Mouse (Mus musculus) forebrain, embryonic 13.5 days (tissue): ENCODE data around the gene Mllt11. TPM values are rescaled to one million over a fixed set of nuclear protein-coding genes. Genes with fewer than 3 reads are reported as not detected.

Experiments
- ATAC-seq: fragments of 200-750 bp; cut with Nextera tagmentation; 2 replicates; pipeline ENCODE4 v1.8.0; 2017
- H3K27ac ChIP-seq: fragments of 300-500 bp; sonication (generic); 2 replicates; pipeline ENCODE4 v1.5.1; 2015; ENCODE audit warnings: inconsistent platforms, mild to moderate bottlenecking, moderate library complexity
- H3K27me3 ChIP-seq: fragments of 300-500 bp; sonication (generic); 2 replicates; pipeline ENCODE4 v1.6.1; 2015; ENCODE audit warnings: mild to moderate bottlenecking, inconsistent platforms
- H3K36me3 ChIP-seq: fragments of 300-500 bp; sonication (generic); 2 replicates; pipeline ENCODE4 v1.6.1; 2015; ENCODE audit warnings: mild to moderate bottlenecking, inconsistent platforms; ENCODE audit not compliant: poor library complexity, severe bottlenecking
- H3K4me1 ChIP-seq: fragments of 300-500 bp; sonication (generic); 2 replicates; pipeline ENCODE4 v1.6.1; 2015; ENCODE audit warnings: inconsistent platforms
- H3K4me2 ChIP-seq: fragments of 300-500 bp; sonication (generic); 2 replicates; pipeline ENCODE4 v1.6.1; 2015; ENCODE audit warnings: inconsistent platforms, mild to moderate bottlenecking, moderate library complexity
- H3K4me3 ChIP-seq: fragments of 300-500 bp; sonication (generic); 2 replicates; pipeline ENCODE4 v1.5.1; 2015; ENCODE audit warnings: mild to moderate bottlenecking, inconsistent platforms
- H3K9ac ChIP-seq: fragments of 300-500 bp; sonication (generic); 2 replicates; pipeline ENCODE4 v1.6.1; 2015; ENCODE audit warnings: mild to moderate bottlenecking, inconsistent platforms
- H3K9me3 ChIP-seq: fragments of 300-500 bp; sonication (generic); replicated peaks from 2 replicates; pipeline ENCODE4 v1.6.1; 2016; ENCODE audit warnings: inconsistent platforms
- WGBS: fragments of 180-500 bp; shearing (Covaris S2); methylation state at CpG from one replicate; pipeline ENCODE4 v1.1.7; 2015; 5-methylcytosine and 5-hydroxymethylcytosine counted together
- polyA plus RNA-seq: library from polyadenylated mRNA; unstranded; fragments of >200 nt; fragmentation: Nextera tagmentation; extraction: Ambion mirVana; gene quantifications from 2 replicates; pipeline ENCODE4 v1.2.1, GENCODE M21; 2015

Mllt11 gene
- polyA plus RNA-seq, 1 experiment from 2014 or later = 191 TPM

DNA sequence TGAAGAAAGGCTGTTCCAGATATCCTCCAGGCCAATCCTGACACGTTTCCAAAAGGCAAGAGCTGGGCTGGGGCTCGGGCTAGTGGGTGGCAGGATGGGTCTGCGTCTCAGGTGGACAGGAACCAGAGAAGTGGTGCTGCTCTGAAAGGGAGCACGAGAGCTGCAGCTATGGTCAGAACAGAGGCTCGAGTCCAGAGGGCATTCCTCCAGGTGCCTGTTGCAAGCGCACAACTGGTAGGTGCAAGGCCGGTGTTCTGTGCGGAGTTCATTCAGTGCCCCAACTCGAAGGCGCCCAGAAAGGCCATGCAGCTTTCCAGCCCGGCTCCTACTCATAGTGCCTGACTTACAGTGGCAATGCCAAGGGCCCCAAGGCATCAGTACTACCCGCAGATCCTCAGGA lies 8.0 kb upstream of the Mllt11 start:
- Histone ChIP-seq H3K9me3 (no peaks in the 10 kb centered on the region), H3K27ac (no peak overlapping the region; the same call in 1 of the 2 replicates), H3K36me3 (peaks cover 44% of the 10 kb centered on the region), H3K4me2 (no peak overlapping the region), H3K9ac (no peak overlapping the region), H3K4me3 (no peak overlapping the region), H3K4me1 (peaks cover 3% of the 10 kb centered on the region; the same call in 1 of the 2 replicates), H3K27me3 (no peaks in the 10 kb centered on the region)
- no peak for ATAC-seq
- WGBS = 89% methylated on average over 12 of the region's 12 CpGs

DNA sequence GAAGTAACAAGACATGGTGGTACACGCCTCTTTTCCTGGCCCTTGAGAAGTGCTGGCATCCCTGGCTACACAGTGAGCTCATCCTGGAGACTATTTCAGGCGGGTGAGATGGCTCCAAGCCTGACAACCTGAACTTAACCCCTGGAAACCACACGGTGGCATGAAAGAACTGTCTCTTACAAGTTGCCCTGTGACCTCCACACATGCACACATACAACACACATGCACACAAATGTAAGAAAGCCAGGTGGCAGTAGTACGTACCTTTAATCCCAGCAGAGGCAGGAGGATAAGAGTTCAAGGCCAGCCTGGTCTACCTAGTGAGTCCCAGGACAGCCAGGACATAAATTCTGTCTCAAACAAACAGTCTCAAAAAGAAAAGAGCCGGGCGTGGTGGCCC lies 7.1 kb upstream of the Mllt11 start:
- peaks cover 51% of the 10 kb centered on the region for H3K36me3 ChIP-seq

DNA sequence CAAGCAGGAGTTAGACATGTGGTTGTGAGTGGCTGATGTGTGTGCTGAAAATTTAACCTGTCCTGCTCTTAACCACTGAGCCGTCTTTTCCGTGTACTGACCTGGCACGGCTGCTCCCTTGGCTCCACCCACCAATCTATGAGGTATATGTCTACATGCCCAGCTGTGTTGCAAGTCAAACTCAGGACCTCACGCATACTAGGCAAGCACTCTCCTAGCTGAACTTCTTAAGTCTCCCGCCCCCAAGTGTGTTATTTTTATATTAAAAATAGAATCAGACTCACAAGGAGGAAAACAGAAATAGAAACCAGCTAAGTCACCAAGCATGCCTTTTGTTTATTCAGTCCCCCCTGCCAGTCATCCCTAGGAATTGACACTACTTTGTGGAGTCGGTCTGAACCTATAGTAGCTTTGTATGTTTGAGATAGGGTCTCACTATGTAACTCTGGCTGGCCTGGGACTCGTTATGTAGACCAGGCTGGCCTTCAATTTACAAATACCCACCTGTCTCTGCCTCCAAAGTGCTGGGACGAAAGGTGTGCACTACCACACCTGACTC lies 5.6 kb upstream of the Mllt11 start:
- H3K36me3 ChIP-seq = peaks cover 65% of the 10 kb centered on the region
- H3K27me3 ChIP-seq = no peaks in the 10 kb centered on the region
- H3K9ac ChIP-seq = no peak overlapping the region
- no peak overlapping the region for H3K27ac ChIP-seq
- H3K9me3 ChIP-seq = no peaks in the 10 kb centered on the region
- no peak overlapping the region for H3K4me3 ChIP-seq
- no peak for ATAC-seq
- no peak overlapping the region for H3K4me2 ChIP-seq
- peaks cover 3% of the 10 kb centered on the region; the same call in 1 of the 2 replicates for H3K4me1 ChIP-seq
- WGBS = 92% methylated on average over 8 of the region's 8 CpGs

More for the DNA sequence above, 7.1 kb upstream of the Mllt11 start:
- Histone ChIP-seq H3K4me3 (no peak overlapping the region), H3K9me3 (no peaks in the 10 kb centered on the region), H3K27ac (no peak overlapping the region), H3K4me1 (peaks cover 3% of the 10 kb centered on the region; the same call in 1 of the 2 replicates), H3K9ac (no peak overlapping the region), H3K4me2 (no peak overlapping the region), H3K27me3 (no peaks in the 10 kb centered on the region)
- no peak for ATAC-seq
- 93% methylated on average over 6 of the region's 6 CpGs for WGBS

DNA sequence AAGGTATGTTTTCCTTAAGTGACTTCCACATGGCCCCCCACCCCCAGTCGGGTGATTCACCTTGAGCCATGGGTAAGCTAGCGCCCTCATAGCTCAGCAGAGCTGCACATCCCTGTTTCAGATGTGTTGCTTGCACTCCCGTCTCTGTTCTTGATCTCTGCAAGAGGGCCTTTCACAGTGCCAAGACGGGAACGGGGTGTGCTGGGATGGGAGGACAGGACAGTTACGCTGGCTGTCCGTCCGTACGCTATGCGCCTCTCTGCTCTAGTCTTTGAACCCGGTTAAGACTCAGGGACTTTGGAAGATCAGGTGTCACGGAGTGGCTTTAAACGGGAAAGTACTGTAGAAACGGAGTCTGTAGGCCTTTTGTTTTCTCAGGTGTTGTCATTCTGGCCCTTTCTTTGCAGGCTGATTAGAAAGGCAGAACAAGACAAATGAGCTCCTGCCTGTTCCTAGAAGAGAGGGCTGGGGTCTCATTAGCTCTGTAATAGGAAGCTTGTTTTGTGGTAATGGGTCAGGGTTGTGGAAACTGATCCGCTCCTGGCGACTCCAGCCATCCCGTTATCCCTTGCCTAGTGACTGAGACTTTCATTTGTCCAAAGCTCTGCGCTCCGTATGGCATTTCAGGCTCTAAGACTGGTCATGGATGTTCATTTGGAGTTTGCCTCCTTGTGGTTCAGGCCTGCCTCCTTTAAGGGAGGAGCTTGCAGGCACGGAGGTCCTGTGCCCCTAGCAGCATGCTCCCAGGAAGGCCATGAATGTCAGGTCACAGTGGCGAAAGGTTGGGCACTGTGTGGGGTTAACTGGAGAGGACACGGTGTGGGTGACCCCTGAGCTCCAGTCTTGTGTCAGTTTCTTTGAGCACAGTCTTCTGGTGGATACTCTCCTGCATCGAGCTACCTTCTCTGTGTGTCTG lies 3.7 kb upstream of the Mllt11 start:
- Histone ChIP-seq H3K36me3 (peaks cover 75% of the 10 kb centered on the region), H3K27ac (no peak overlapping the region)
- 61% methylated on average over 23 of the region's 23 CpGs for WGBS

DNA sequence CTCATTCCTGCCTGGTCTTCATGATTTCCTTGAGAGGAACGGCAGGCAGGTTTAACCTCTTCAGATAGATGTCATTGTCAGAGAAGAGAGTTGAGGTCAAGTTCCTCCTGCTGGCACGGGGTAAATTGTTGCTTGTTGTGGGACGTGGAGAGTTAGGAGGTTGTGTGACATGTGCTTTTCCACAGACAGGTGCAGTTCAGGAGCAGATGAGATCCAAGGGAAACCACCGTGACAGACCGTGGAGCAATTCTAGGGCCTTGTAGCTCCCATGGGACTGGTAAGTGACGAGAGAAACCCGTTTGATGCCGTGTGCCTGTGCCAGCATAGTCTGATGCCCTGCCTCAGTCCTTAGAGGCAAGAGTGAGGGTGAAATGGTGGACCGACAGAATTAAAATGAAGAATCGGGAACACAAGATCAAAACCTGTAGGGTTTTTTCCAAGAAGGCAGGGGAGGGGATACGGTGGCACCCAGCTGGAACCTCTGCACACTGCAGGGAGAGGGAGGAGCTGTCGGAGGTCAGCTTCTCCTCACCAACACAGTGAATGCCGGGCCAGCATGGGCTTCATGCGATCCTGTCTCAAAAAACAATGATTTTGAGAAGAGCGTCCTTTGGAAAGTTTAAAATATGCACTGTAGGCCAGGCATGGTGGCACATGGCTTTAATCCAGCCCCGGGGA lies 1.5 kb upstream of the Mllt11 start:
- Histone ChIP-seq H3K4me3 (no peak overlapping the region), H3K27me3 (no peaks in the 10 kb centered on the region), H3K9ac (no peak overlapping the region), H3K4me1 (peaks cover 28% of the 10 kb centered on the region), H3K9me3 (no peaks in the 10 kb centered on the region), H3K36me3 (peaks cover 69% of the 10 kb centered on the region), H3K27ac (no peak overlapping the region), H3K4me2 (no peak overlapping the region)
- WGBS = 95% methylated on average over 16 of the region's 16 CpGs
- ATAC-seq = no peak

More for the DNA sequence above, 3.7 kb upstream of the Mllt11 start:
- Histone ChIP-seq H3K9ac (no peak overlapping the region), H3K27me3 (no peaks in the 10 kb centered on the region), H3K9me3 (no peaks in the 10 kb centered on the region), H3K4me2 (no peak overlapping the region), H3K4me3 (no peak overlapping the region), H3K4me1 (peaks cover 19% of the 10 kb centered on the region)
- no peak for ATAC-seq

DNA sequence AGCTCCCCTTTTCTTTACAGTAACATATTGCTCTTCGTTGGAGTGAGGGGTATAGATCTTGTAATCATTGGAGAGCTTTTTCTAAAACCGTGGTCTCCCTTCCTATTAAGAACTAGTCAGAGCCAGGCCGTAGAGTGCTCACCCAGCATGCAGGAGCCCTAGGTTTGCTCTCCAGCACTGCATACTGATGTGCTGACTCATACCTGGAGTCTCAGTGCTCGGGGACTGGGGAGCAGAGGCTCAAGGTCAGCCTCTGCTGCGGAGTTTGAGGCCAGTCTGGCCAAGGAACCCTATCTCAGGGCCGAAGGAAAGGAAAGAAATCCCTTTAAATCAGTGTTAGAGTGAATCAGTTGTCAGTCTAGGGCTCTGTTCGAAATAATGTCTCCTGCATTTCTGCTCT lies 800 bp upstream of the Mllt11 start:
- H3K9ac ChIP-seq = no peak overlapping the region
- H3K4me3 ChIP-seq = no peak overlapping the region
- no peak for ATAC-seq
- no peak overlapping the region for H3K4me2 ChIP-seq
- peaks cover 28% of the 10 kb centered on the region for H3K4me1 ChIP-seq
- H3K27me3 ChIP-seq = no peaks in the 10 kb centered on the region
- no peaks in the 10 kb centered on the region for H3K9me3 ChIP-seq
- no peak overlapping the region for H3K27ac ChIP-seq
- peaks cover 62% of the 10 kb centered on the region for H3K36me3 ChIP-seq
- 91% methylated on average over 7 of the region's 7 CpGs for WGBS

DNA sequence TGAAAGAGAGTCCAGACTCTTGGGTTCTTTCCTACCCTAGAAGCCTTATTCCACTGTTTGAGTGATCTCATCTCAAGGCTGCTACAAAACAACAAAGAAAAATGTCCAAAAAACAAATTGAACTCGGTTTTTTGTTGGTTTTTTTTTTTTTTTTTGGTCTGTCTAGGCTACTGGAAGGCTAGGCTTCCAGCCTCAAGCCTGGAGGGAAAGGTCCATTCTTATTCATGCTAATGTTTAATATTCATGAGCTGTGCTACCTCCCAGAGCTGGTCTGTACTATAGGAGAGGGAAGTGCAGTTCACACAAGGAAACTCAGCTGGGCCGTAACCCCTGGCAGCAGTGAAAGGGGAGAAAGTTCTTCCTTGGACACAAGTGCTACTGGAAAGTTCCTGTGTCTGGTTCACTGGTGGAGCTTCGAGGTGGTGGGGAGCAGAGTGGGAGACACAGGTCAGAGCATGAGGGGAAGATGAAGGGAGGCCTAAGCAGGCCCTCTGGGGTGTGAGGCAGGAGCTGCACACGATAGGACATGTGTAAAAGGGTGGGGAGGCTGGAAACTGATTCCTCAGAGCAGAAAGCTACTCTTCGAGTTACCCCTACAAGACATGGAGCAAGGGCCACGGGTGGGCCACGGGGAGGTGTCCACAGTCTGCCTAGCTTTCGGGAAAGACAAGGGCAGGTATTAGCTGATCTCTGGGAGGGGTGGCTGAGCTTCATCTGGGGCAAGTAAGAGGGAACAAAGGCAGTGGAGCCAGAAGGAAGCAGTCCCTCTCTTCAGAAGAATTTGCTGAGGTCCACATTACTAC lies 1.3 kb downstream of the Mllt11 start:
- peaks cover 46% of the 10 kb centered on the region for H3K36me3 ChIP-seq
- no peak; the same call in 1 of the 2 replicates for ATAC-seq
- no peaks in the 10 kb centered on the region for H3K9me3 ChIP-seq
- peak overlapping the region; percentile 97 for H3K9ac ChIP-seq
- peak overlapping the region; percentile 90 for H3K4me3 ChIP-seq
- peaks cover 42% of the 10 kb centered on the region for H3K4me1 ChIP-seq
- H3K27me3 ChIP-seq = no peaks in the 10 kb centered on the region
- H3K4me2 ChIP-seq = peak overlapping the region; percentile 94
- peak overlapping the region; percentile 96 for H3K27ac ChIP-seq
- 31% methylated on average over 8 of the region's 8 CpGs for WGBS

DNA sequence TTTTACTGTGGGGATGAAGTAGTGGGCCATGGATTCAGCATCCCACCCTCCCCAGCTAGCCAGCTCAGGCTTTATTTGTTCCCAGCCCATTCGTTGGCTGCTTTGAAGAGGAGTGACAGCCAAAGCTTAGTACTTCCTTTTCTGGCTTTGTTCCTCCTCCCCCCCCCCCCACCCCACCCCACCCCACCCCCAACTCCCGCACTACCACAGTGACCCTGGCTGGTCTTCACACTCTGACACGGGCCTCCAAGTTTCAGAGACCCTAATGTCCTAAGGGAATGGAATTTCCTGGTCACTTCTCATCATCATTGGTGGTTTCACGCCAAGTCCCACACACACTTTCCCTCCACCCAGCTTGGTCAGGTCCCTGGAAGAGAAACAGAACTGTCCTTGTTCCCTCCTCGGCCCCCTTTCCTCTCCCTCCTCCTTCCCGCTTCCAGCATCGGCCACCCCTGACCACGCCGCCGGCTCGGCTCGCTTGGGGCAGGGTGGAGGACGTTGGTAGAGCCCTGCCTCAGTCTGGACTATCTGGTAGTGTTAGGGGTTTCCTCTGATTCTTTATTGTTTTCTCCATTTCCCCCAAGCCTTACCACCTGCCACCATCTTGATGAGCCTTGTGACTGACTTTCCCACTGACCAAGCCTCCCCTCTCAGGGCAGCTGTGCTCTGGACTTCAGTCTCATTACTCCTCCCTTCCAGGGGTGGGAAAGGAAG lies 2.0 kb downstream of the Mllt11 start:
- Histone ChIP-seq H3K27me3 (no peaks in the 10 kb centered on the region), H3K4me3 (peak overlapping the region; percentile 90), H3K4me1 (peaks cover 46% of the 10 kb centered on the region), H3K36me3 (peaks cover 46% of the 10 kb centered on the region), H3K9ac (peak overlapping the region; percentile 97), H3K4me2 (peak overlapping the region; percentile 94), H3K27ac (peak overlapping the region; percentile 96), H3K9me3 (no peaks in the 10 kb centered on the region)
- under 1% methylated on average over 13 of the region's 13 CpGs for WGBS
- peak; percentile 19 for ATAC-seq

DNA sequence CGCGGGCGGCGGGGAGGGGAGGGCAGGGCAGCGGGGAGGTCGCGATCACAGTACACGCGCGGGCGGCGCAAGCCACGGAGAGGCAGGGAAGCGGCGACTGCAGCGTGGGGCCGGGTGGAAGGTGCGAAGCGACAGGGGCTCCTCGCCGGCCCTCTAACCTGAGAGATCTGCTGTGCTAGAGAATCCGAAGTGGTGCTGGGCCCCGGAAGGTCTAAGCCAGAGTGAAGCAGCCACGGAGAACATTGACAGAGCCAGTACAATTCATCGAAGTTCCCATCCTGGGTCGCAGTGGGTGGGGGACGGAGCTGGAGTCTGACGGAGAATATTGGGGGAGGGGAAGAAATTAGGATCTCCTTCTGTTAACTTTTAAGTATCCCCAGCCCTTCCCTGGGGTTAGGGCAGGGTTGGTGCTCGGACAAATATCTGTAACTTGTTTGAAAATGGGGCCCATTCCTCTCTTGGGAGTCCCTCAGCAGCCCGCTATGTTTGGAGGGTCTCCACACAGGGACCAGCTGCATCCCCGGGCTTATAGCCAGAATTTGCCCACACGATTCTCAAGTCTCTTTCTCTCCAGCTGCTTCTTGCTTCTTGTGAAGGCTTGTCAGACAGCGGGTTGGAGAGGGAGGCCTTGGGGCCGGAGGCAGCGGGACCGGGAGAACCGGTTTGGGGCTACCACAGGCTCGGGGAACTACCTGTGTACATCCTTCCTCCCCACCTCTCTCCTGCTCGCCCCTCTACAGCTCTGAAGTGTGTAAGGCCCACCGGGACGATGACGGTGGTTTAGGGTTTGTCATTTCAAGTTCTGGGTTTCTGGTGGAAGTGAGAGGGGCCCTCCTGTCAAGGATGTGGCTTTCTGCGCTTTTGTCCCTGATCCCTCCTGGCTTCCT lies 2.8 kb downstream of the Mllt11 start:
- ATAC-seq = peak; percentile 19; the same call in 1 of the 2 replicates
- peak overlapping the region; percentile 94 for H3K4me2 ChIP-seq
- H3K36me3 ChIP-seq = peaks cover 43% of the 10 kb centered on the region
- H3K9me3 ChIP-seq = no peaks in the 10 kb centered on the region
- H3K27me3 ChIP-seq = no peaks in the 10 kb centered on the region
- H3K4me1 ChIP-seq = peaks cover 54% of the 10 kb centered on the region
- H3K27ac ChIP-seq = peak overlapping the region; percentile 96
- WGBS = under 1% methylated on average over 43 of the region's 43 CpGs
- H3K9ac ChIP-seq = peak overlapping the region; percentile 97
- H3K4me3 ChIP-seq = peak overlapping the region; percentile 90

DNA sequence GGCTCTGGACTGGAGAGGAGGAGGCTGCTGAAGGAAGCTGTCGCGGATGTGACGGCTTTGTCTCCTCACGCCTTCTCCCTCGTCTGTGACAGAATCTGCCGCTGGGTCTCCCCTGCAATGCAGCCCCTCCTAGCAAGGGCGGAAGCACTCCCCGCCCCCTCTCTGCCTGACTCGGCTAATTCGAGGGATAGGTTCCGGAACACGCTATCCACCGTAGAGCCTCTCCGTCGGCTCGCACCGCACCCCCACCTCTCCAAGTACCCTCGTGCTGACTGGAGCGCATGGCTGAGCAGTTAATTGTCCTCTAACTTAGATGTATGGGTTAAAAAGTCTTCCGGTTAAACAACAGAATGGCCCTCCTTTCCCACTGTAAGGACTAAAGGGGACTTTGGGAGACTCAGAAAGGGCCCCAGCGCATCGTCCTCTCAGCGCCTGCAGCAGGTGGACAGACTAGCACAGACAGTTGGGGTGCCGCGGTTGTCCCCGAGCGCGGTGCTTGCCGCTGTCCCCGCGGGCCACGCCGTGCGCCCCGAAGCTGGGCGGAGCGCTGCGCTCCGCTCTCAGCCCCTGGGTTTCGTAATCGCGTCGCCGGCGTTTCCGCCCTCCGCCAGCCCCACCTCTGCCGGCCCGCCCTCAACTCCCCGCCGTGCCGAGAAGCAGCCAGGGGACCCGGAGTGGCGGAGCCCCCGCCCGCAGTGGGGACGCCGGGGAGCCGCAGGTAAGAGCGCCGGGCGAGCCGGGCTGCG lies 3.6 kb downstream of the Mllt11 start, which contains the start of gene Cdc42se1:
Gene Cdc42se1, plus strand, starts transcription at position 585 of the 746 bp plus-strand sequence.
- H3K4me3 ChIP-seq = peak within 1 kb of the TSS; percentile 90
- H3K4me2 ChIP-seq = peak within 1 kb of the TSS; percentile 94
- peaks cover 57% of the 10 kb centered on the region for H3K4me1 ChIP-seq
- H3K36me3 ChIP-seq = peaks cover 43% of the 10 kb centered on the region
- H3K27ac ChIP-seq = peak within 1 kb of the TSS; percentile 96
- no peaks in the 10 kb centered on the region for H3K9me3 ChIP-seq
- peak; percentile 92 for ATAC-seq
- under 1% methylated on average over 64 of the region's 64 CpGs for WGBS
- peak within 1 kb of the TSS; percentile 97 for H3K9ac ChIP-seq
- H3K27me3 ChIP-seq = no peaks in the 10 kb centered on the region
